Mouse (Mus musculus) embryo, embryonic 11 days (tissue): ENCODE data around the gene Slc45a1.

Source experiments
- DNase-seq: peaks from one replicate; pipeline ENCODE4 v3.0.0-alpha.2; 2015

Gene Slc45a1

DNA sequence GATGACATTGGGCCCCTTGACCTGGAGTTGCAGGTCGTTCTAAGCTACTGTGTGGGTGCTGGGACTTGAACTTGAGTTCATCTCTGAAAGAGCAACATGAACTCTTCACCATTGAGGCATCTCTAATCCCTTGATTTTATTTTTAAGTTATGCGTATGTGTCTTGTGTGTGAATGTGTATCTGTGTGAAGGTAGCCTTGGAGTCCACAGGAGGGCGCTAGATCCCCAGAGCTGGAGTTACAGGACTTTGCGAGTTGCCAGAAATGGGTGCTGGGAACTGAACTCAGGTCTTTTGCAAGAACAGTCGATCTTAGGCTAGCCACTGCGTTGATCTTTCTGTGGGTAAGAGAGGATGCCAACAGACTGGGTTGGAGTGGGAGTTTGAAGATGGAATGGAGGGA is 4.5 kb upstream of the Slc45a1 start:
- DNase-seq = no peak

DNA sequence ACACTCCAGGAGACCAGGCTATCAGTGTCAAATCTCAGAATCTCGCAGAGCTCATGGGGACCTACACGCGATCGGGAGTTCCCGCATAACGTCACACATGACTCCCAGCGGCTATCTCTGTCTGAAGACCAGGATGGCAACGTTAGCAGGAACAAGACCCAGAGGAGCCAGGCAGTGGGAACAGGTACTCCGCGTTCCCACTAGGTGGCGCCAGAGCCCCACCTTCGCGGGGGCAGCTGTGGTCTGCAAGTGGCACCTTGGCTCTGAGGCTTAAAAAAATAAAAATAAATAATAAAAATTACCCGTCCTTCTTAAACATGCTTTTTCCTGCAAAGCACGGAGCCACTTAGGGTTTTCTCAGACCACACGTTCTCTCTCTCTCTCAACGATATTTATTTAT is 4.0 kb upstream of the Slc45a1 start:
- DNase-seq = peak; percentile 87

DNA sequence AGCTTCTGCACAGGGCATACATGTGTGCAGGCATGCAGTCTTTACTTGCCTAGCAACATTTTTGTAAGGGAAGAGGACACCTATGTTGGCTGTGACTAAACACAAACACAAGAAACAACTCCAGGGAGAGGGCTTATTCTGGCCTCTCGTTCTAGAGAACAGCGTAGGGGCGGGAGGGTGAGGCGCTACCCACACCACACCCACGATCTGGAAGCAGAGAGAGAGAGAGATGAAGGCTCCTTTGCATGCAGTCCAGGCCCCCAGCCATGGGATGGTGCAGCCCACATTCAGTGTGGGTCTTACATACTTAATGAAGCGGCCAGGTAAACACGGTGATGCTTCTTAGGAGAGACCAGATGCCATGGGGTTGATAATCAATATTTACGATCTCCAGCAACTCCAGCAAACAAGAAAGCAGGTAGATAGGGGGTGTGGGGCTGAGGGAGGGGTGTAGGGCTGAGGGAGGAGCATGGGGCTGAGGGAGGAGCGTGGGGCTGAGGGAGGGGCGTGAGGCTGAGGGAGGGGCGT is 1.2 kb upstream of the Slc45a1 start:
- DNase-seq = no peak

DNA sequence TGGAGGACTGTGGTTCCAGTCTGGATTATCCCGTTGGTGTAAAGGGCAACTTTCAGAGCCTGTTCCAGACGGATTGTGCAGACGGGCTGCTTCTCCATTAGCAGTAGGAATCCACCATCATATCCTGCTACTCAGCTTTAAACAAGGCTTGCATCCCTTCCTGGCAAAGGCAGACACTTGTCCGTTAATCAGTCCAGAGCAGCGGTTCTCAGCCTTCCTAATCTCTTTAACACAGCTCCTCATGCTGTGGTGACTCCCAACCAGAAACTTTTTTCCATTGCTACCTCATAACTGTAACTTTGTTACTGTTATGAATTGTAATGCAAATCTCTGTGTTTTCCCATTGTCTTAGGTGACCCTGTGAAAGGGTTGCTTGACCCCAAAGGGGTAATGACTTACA is 2.6 kb downstream of the Slc45a1 start:
- no peak for DNase-seq

DNA sequence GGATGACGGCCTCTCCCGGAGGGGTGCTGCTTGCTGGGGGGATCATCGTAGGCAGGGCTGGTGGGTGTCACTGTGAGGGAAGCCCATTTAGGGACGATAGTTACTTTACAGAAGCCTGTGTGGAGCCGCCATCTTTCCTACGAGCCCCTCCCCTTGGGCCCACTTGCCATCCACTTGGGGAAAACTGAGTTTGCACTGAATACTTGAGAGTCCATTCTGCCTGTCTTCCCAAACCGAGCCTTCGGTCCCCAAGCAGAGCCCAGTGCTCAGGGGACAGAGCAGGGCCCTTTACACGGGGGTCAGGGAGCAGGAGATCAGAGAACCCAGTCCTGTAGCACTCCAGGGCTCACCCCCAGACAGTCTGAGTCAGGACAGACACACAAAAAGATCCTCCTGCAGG is 7.7 kb downstream of the Slc45a1 start:
- DNase-seq = no peak

DNA sequence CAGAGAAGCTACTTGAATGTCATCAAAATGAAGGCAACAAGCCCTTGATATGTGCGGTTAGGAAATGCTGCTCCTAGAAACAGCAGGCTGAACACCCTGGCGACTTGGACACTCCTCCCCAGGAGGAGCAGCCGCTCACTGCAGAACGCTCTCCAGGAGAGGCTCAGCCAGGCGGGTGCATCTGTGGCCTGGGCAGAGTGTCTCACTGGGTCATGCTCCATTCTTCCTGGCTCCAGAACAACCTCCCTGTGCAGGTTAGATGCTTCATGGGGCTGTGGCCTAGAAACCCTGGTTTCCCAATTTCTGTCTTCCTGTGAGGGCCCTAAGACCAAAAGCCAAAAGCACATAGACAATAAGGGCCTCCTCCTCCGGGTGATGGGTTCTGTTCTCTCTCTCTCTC is 15.3 kb downstream of the Slc45a1 start:
- DNase-seq = no peak

DNA sequence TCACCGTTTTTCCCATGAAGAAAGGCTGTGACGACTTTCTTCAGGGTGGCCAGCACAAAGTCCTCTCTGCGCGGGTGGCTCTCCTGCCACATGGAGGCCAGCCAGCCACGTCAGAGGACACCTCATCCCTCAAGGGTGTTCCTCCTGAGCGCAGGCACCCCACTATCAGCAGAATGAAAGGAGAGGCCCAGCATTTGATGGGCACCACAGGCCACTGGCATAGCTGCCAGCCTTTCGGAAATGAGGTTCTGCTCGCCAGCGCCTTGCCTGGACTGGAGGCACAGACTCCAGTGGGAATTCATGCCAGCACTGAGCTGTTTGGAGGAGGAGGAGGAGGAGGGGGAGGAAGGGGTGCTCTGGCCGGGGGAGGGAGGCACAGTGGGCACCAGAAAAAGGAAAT is 16.4 kb downstream of the Slc45a1 start:
- no peak for DNase-seq

DNA sequence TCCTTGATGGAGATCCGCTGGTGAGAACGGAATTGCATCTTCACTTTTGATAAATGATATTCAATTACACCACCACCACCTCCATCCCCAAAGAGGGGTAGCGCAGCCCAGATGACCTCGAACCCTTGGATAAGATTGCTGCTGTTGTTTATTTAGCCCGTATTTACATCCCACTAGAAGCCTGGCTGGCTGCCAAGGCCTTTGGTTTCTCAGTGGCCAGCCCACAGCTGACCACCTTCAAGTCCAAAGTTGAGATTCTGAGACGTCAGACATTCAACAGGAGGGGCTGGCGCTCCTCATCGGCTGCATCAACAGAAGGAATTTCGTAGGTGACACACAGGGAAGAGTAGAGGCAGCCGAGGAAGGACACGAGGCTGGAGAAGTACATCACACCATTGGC is 22.7 kb downstream of the Slc45a1 start:
- DNase-seq = no peak

DNA sequence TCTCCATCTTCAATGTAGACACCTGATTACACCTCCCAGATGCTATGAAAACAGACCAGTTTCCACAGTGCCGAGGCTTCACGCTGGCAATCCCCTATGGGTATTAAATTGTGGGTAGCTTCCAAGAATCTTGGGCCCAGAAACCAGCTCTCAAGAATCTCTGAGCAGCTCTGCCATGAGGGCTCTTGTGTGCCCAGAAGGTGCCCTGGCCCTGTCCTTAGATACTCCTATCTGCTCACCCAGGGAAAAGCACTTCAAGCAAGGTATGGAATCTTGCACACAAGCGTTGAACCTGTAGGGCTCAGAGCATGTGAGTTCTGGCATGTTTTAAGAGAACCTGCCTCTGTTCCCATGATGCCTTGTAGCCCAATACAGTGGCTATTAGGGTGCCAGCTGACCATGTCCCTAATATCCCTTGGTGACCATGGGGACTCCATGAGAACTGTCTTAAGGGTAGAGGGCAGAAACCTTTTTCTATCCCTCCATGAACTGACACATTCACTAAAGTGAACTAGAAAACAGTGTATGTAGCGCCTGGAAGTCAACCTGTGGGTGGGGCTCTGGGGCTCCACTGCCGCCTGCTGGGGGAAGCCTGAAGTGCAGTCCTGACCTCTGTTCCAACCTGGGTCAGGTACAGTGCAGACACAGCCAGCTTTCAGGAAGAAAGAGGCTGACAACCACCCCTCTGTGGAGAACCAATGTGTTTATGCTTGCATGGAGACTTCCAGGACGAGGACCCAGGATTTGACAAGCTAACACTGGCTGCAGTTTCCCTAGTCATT is 25.8 kb downstream of the Slc45a1 start:
- peak; percentile 53 for DNase-seq

DNA sequence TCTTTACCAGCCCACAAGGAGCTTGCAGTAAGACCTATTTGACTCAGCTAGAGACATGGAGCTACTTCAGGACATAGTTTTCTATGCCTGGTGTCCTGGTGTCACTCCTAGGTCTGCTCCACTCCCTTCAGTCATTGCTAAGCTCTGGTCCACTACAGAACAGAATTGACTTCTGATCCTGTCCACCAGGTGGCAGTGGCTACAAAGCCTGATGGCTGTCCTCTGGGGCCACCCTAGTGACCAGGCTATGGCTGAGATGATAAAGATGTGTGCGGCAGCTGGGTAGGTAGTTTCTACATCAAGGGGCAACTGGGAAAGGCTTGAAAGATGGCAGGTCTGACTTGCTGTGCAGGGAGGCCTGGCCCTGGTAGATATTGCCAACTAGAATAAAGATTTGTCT is 26.5 kb downstream of the Slc45a1 start:
- peak; percentile 81 for DNase-seq

DNA sequence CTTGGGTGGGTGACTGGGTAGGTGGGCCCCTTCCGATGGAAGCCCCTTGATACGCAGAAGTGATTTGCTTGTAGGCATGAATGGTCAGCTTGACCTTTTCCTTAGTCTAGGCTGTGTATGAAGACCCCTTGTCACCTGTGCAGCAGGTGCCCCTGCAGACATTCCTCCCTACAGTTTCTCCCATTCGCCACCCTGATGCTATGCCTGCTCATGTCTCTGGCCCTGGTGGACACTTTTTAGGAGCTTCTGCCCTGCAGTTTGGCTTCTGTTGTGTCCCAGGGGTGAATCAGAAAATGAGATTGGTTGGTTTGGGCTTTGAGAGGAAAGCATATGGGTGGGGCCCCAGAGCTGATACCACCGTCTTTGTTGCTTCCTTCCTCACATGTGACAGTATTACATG is 27.0 kb downstream of the Slc45a1 start:
- no peak for DNase-seq

DNA sequence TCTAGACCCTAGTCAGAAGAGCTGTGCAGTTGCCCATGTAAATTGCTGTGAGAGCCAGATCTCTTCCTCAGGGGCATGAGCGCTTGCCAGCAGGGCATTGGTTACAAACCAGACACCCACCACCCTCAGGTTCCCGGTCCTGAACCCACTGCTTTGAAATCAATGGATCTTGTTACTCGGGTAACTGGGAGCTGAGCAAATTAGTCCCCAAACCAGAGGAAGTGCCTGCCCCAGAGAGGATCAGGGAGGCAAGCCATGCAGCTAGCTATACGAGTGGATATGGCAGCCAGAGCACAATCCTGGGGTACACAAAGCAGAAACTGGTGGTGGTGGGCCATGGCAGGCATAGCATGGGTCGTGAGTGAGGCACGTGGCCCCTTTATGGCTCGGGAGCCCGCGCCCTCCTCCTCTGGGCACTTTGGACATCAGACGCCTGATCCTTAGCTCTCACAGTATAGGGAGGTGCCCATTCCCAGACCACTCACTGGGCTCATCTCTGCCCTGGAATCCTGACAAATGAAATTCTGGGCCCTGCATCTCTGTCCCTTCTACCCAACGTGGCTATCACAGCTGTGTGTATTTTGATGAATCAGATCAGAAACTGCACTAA is 27.7 kb downstream of the Slc45a1 start:
- no peak for DNase-seq

DNA sequence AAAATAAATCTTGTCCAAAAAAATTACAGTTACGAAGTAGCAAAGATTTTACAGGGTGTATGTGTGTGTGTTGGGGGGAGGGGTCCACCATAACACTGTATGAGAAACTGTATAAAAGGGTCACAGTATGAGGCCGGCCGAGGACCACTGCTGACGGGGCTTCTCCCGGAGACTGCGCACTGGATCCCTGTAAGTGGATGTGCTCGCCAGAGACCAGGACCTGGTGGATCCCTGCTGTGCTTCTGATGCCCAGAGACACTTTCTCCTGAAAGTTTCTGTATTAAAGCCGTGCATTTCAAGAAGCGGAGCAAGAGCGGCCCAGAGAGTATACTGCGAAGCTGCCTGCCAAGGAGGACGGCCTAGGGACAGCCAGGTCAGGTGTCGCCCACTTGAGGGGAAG is 29.3 kb downstream of the Slc45a1 start:
- no peak for DNase-seq

DNA sequence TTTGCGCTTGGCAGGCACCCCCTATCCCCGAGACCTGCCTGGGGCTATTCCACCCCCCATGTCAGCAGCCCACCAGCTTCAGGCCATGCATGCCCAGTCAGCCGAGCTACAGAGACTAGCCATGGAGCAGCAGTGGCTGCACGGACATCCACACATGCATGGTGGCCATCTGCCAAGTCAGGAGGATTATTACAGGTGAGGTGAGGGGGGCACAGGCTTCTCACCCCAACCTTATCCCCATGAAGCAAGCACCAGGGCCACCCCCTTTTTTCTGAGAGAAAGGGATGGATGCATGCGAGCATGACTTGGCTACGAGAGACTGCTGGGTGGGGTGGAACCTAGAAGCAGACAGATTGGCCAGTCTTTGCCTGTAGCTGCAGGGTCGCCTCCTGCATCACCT is 33.0 kb downstream of the Slc45a1 start:
- no peak for DNase-seq

DNA sequence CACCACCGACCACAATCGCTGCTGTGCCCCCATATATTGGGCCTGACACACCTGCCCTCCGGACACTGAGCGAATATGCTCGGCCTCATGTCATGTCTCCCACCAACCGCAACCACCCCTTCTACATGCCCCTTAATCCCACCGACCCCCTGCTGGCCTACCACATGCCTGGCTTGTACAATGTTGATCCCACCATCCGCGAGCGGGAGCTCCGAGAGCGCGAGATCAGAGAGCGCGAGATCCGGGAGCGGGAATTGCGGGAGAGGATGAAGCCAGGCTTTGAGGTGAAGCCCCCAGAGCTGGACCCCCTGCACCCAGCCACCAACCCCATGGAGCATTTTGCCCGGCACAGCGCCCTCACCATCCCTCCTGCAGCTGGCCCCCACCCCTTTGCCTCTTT is 35.1 kb downstream of the Slc45a1 start:
- no peak for DNase-seq

DNA sequence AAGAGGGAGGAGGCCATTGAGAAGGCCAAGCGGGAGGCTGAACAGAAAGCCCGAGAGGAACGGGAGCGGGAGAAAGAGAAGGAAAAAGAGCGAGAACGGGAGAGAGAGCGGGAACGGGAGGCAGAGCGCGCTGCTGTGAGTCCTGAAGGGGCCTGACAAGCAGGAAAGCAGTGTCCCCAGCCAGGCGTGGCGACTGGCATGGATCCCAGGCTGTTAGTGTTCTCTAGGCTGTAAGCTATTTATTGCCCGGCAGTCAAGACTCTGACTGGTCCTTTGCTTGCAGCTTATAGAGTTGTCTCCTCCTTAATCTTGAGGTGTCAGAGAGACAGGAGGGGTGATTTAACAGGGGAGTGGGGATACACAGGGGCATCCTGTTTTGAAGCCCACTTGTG is 35.9 kb downstream of the Slc45a1 start:
- DNase-seq = no peak

DNA sequence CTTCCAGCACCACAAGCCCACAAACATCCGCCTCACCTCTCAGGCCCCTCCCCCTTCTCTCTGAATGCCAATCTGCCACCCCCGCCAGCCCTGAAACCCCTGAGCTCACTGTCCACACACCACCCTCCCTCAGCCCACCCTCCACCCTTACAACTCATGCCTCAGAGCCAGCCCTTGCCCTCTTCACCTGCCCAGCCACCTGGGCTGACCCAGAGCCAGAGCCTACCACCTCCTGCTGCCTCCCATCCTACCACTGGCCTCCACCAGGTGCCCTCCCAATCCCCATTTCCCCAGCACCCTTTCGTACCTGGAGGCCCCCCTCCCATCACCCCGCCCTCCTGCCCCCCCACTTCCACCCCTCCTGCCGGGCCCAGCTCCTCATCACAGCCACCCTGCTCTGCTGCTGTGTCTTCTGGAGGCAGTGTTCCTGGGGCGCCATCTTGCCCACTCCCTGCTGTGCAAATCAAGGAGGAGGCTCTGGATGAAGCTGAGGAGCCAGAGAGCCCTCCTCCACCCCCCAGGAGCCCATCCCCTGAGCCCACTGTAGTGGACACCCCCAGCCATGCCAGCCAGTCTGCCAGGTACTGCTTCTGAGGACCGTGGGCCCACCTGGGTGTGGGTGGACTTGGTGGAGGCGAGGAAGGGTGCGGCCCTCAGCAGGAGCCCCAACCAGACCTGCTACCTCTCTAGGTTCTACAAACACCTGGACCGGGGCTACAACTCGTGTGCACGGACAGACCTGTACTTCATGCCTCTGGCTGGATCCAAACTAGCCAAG is 36.5 kb downstream of the Slc45a1 start:
- no peak for DNase-seq

DNA sequence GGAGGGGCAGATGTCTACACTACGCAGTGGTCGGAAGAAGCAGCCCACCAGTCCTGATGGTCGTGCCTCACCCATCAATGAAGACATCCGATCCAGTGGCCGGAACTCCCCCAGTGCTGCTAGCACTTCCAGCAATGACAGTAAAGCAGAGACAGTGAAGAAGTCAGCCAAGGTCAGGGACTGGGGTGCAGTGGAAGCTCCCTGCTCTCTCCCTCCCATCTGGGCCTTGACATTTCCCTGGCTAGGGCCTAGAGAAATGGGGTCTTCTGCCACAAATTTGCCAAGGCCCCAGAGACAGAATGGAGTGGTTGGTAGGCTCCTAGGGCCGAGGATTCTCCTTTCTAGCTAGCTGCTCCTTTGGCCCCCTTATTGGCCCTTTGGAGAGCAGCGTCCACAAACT is 38.3 kb downstream of the Slc45a1 start:
- no peak for DNase-seq

DNA sequence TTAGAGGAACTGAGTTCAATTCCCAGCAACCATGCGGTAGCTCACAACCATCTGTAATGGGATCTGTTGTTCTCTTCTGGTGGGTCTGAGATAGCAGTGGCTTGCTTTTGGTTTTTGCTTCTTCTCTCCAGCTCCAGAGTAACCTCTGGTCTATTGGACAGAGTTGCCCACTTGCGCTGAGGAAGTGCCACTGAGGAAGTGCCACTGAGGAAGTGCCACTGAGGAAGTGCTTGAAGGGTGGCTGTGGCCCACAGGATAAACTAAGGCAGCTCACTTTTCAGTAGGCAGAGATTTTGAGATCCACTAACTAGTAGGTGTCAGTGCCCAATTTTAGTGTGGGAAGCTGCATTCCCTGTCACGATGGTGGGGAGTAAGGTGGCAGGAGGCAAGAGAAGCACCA is 43.3 kb downstream of the Slc45a1 start:
- no peak for DNase-seq

DNA sequence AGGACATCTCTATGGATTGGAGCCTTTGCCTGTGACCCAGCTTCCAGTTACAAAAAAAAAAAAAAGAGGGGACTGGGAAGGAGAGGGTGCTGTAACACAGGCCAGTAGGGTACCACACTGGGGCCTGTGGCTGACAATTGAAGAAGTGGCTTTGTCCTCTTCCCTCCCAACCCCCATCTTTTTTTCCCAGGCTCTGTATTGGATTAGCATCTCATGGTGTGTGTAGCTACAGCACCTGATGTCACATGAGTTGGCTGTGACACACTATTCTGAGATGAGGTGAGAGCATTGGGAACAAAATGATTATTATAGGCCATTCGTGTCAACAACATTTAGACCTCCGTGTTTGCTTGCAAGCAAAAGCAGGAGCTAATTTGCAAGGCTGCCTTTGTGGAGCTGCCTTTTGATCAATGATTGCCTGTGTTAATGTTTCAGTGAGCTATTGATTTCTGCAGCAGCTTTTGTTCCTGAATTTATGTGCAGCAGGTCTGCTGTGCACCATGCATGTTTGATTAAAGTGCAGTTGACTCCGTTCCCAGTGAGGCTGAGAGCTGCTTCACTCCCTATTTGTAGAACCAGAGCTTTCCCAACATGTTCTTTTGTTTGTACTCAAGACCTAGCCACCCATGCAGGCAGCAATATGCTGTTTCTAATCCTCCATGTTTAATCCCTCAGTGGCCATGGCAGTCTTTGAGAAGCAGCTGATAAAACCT is 45.4 kb downstream of the Slc45a1 start:
- DNase-seq = peak; percentile 41

DNA sequence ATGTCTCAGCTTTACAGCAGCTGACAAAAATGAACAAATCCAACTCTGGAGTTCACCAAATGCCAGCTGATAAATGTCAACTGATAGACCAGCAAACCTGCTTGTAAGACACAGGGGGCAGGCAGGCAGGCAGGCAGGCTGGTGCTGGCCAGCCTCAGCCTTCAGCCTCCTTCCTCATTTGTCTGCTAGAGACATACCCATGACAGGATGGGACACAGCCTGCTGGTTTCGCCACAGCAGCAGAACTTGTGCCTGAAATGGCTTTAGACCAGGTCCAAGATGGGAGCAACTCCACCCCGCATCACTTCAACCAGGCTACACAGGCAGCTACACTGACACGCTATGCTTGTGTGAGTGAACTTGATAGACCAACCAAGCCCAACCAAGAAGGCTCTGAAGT is 46.2 kb downstream of the Slc45a1 start:
- DNase-seq = no peak

DNA sequence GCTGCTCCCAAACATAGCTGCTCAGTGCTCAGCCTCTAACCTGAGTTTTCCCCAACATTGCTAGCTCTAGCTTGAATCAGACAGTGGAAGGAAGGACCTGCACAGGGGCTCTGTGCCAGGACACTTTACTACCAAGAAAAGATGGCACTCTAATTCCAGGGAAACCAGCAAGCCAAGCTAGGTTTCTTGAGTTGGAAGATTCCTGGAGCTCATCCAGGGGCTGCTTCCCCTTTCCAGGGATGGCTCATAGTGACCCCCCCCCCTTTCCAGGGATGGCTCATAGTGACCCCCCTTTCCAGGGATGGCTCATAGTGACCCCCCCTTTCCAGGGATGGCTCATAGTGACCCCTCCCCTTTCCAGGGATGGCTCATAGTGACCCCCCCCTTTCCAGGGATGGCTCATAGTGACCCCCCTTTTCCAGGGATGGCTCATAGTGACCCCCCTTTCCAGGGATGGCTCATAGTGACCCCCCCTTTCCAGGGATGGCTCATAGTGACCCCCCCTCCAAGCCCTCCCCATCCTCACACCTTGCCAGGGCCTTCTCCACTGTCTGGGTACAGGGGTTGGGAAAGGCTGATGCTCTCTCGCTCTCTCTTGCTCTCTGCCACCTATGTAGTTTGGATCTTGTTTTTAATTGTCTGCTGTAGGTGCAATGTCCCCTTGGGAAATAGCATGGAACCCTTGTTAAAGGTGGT is 48.5 kb downstream of the Slc45a1 start:
- DNase-seq = no peak

DNA sequence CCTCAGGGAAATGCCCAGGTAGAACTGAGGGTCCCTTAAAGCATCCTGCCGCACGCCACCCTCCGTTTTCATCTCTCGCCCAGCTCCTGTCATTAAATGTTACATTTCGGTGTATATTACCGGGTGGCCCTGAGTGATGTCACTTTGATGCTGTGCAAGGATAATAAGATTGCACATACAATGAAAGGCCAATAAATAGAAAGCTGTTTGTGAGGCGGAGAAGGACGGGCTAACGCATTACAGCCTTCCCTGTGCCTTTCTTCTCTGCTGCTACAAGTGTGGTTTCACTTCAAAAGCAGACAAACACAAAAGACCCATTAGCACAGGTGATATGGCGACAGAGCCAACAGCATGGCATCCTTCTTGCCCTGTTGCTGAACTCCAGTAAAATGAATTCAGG is 50.5 kb downstream of the Slc45a1 start:
- DNase-seq = no peak
